Mouse (Mus musculus) gastrocnemius, postnatal 14 days (tissue): Measurements from ENCODE around the gene Zranb1. TPM values are rescaled to one million over a fixed set of nuclear protein-coding genes. Genes with fewer than 3 reads are reported as not detected.

Source experiments
- DNase-seq: peaks from one replicate; pipeline ENCODE4 v3.0.0; 2021; ENCODE audit warnings: mixed read lengths
- intact Hi-C: fragments of 180-260 bp; cut with DNase I; formaldehyde crosslinking; loops from one replicate; pipeline ENCODE4 v1.15.1; 2025; ENCODE audit warnings: low total_unique reads
- total RNA-seq, 2 experiments: library from RNA; stranded (reverse); gene quantifications; 2 replicates each; pipeline ENCODE4 v1.2.3; 2021

Zranb1 gene
- total RNA-seq, 2 experiments from 2014 or later = 29.7 to 37.1 TPM

DNA sequence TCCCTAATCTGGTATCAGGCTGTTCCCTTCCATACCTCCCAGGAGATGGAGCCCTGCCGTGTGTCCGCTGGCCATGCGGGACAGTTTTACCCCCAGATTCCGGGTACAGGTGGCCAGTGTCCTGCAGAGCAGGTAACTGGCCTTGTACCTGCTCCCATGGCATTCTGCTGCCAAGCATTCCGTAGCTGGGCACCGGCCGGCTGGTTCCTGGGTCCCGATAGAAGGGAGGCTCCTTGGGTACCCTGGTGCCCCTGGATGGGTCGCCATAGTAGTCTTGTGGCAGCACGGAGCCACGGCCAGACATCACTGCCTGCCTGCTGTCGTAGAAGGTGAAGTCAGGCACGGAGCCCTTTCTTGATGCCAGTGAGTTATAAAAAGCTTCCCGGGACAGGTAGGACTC is 83.7 kb downstream of the Zranb1 start:
- intact Hi-C loops = no loop called here
- DNase-seq = no peak

DNA sequence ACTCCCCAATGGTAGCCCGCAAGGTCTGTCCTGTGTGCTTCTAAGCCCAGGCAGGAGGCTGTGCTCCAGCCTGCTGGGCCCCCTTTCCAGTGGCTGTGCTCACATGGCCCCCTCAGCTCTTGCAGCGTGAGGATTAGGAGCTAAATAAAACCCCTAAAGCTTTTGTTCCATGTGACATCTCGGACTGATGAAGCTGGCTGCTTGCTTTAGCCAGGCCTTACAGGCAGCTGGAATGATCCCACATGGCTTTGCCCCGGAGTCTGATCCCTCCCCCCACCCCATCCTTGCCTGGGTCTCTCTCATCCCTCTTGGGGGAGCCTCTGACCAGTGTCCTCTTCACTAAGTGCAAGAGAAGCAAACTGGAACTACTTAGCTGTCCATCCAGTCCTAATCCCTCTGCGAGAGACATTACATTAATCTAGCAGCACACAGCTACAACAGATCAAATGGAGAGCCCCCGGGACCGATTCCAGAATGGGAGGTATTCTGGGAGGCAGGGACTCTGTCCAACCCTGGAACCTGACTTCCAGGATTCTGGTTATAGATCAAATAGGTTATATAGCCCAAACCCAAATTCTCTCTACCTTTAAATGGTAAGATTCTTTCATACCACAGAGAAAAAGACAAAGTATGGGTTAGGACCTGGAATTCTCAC is 84.6 kb downstream of the Zranb1 start:
- no peak for DNase-seq
- intact Hi-C loops = no loop called here

- DNase-seq = no peak
- intact Hi-C loops = no loop called here
Observed at GRCm38 (mm10) chr7:133018961-133019360, 88.0 kb downstream of the Zranb1 start.

- DNase-seq = no peak
- intact Hi-C loops = no loop called here
Observed at GRCm38 (mm10) chr7:133019481-133020020, 88.6 kb downstream of the Zranb1 start.

DNA sequence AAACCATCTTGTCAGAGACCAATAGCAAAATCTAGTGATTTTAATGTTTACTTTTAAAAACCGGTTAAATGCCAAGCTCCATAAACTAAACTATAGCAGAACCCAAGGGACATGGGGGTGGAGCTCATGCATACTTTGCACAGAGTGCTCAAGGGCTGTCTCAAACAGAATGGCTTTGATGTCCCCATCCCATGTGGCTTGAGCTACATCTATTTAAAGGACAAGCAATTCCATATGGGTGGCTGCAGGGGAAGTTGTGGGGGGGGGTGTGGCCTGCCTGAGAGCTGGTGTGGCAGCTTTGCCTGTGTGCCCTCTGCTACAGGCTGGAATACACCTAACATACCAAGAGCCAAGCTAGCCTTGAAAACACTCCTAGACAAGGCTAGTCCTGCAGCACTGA is 93.8 kb downstream of the Zranb1 start:
- DNase-seq = no peak
- intact Hi-C loops = no loop called here

GRCm38 (mm10) chr7:133027930-133028329 is 97.0 kb downstream of the Zranb1 start:
- DNase-seq = no peak
- intact Hi-C loops = no loop called here

DNA sequence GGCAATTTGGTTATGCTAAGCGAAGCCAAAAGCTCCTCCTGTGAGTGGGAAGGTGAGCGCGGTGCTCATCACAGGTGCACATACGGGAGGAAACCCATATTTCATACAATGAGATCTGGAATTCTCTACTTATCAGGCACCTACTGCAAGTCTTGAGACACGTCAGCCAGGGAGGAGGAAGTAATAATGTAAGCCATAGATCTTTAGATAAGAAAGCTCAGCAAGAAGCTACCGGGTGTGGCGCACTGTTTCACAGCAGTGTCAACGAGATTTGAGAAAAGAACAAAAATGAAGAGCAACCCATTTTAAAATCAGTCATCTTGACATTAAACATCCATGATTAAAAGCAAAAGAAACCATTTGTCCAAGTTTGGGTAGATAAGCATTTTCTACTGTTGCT is 98.1 kb downstream of the Zranb1 start:
- intact Hi-C loops = no loop called here
- no peak for DNase-seq

- no peak for DNase-seq
- intact Hi-C loops = loop anchor here (10.0 kb wide), 1 partner anchor 85 kb away; no protein-coding TSS in a partner anchor
Observed at GRCm38 (mm10) chr7:133029496-133030047, 98.6 kb downstream of the Zranb1 start.

- intact Hi-C loops = loop anchor here (10.0 kb wide), 1 partner anchor 82 kb away; no protein-coding TSS in a partner anchor
- DNase-seq = peak; percentile 48
Observed at GRCm38 (mm10) chr7:133032589-133033203, 101.8 kb downstream of the Zranb1 start.

DNA sequence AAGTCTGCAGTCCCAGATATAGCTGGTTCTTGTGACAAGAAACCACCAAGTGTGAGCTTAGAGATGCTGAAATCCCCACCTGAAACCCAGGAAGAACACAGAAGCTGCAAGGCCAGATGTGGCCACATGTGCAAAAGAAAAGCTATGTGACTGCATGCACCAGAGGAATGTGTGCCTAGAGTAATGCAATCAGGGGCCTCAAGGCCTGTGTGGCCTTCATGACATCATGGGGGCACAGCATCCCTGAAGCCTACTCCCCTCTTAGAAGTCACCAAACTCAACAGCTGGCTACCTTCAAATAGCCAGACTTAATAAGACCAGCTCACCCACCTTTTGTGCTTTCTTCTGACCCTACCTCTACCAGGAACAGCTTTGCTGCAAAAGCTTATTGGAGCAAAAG is 105.0 kb downstream of the Zranb1 start:
- intact Hi-C loops = loop anchor here (10.0 kb wide), 1 partner anchor 79 kb away; no protein-coding TSS in a partner anchor
- no peak for DNase-seq

Other genes starting within 250 kb of the Zranb1 start
- 10 to 100 TPM; 19.5 to 24.1 TPM for gene Fam53b, start 117.3 kb upstream of the Zranb1 start, total RNA-seq
- 1 to 10 TPM; 7.5 to 7.8 TPM for gene Eef1akmt2, start 78.5 kb upstream of the Zranb1 start, total RNA-seq
- 10 to 100 TPM; 18.3 to 20.2 TPM for gene Abraxas2, start 71.9 kb upstream of the Zranb1 start, total RNA-seq
- 1 to 10 TPM; 1.2 to 1.8 TPM for gene Fgfr2, start 192.2 kb downstream of the Zranb1 start, total RNA-seq
- gene Ctbp2, start 193.2 kb downstream of the Zranb1 start, total RNA-seq = 10 to 100 TPM; 22.4 to 29.3 TPM